Mouse (Mus musculus): ENCODE data around the gene Fam76a.
A peak's percentile ranks its signal among the peaks of the same experiment; 100 is the strongest.

Gene Fam76a

GRCm38 (mm10) chr4:132922558-132923008 is at the start of gene Fam76a:
Fam76a (minus strand) TSS chr4:132922558.
- peak; percentile 99 to 100 for DNase-seq (ENCODE audit: low spot score in 2 of 2)

- no peak for DNase-seq (ENCODE audit: low spot score in 2 of 2)
These were observed 49.7 kb upstream of the Fam76a start for GRCm38 (mm10) chr4:132972101-132972500.

DNA sequence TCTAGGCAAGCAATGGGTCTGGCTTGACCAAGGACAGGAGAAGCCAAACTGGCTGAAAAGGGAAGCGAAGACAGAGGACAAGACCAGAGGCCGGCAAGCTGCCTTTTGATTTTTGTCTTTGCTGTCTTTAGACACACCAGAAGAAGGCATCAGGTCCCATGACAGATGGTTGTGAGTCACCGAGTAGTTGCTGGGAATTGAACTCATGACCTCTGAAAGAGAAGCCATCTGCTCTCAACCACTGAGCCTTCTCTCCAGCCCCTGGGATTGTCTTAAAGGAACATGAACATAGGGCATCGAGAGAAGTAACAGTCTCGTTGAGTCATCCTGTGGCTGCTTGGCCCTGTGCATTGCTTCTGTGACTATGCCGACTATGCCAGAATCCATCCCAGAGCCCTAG is 49.2 kb upstream of the Fam76a start:
- DNase-seq (ENCODE audit: low spot score in 2 of 2) = no peak

DNA sequence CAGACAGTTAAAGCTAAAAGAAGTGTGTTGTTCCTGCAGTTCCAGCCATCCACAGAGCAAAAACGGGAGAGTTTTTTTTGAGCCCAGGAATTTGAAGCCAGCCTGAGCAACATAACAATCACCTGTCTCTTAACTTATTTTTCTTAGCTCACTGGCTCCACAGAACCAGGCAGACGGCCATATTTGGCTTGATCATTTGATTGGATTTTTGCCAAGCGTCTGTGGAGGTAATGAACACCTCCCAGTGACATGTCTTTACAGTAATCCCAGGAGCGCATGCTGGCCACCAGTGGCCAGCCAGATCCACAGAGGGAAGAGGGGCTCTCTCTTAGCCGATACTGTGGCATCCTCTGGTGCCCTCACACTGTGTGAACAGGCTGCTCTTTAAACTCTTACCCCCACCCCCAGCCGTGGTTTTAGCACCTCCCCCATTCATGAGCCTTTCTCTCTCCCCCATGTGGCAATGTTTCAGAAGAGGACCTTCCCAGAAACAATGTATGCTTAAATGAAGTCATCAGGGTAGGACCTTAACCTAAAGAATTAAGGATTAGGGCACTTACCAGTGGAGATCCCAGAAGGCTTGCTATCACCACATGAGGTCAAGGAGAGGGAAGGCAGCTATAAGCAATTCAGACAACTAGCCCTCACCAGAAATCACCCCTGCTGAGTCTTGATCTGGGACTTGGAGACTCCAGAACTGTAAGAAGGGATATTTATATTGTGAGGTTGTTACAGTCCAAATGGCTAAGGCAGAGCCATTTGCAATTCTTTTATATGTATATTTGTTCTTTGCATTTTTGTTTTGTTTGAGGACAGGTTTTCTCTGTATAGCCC is 46.0 kb upstream of the Fam76a start:
- DNase-seq (ENCODE audit: low spot score in 2 of 2) = no peak

GRCm38 (mm10) chr4:132964473-132964872 is 42.1 kb upstream of the Fam76a start:
- no peak for DNase-seq (ENCODE audit: low spot score in 2 of 2)

- DNase-seq (ENCODE audit: low spot score in 2 of 2) = no peak
These were observed 41.7 kb upstream of the Fam76a start for GRCm38 (mm10) chr4:132964064-132964463.

- DNase-seq (ENCODE audit: low spot score in 2 of 2) = no peak
These were observed 41.1 kb upstream of the Fam76a start for GRCm38 (mm10) chr4:132963436-132963835.

DNA sequence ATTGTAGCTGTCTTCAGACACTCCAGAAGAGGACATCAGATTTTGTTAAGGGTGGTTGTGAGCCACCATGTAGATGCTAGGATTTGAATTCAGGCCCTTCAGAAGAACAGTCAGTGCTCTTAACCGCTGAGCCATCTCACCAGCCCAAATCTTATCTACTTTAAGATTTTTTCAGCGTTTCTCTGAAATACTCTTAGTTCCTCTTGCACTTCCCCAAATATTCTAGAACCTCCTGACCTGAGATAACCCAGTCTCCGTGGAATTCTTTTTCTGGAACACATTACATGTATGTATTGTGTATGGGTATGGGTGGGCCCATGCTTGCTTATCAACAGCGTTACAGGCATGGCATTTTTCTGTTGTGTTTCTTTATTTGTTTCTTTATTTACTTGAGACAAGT is 40.3 kb upstream of the Fam76a start:
- no peak for DNase-seq (ENCODE audit: low spot score in 2 of 2)

- DNase-seq (ENCODE audit: low spot score in 2 of 2) = no peak
These were observed 39.5 kb upstream of the Fam76a start for GRCm38 (mm10) chr4:132961866-132962265.

DNA sequence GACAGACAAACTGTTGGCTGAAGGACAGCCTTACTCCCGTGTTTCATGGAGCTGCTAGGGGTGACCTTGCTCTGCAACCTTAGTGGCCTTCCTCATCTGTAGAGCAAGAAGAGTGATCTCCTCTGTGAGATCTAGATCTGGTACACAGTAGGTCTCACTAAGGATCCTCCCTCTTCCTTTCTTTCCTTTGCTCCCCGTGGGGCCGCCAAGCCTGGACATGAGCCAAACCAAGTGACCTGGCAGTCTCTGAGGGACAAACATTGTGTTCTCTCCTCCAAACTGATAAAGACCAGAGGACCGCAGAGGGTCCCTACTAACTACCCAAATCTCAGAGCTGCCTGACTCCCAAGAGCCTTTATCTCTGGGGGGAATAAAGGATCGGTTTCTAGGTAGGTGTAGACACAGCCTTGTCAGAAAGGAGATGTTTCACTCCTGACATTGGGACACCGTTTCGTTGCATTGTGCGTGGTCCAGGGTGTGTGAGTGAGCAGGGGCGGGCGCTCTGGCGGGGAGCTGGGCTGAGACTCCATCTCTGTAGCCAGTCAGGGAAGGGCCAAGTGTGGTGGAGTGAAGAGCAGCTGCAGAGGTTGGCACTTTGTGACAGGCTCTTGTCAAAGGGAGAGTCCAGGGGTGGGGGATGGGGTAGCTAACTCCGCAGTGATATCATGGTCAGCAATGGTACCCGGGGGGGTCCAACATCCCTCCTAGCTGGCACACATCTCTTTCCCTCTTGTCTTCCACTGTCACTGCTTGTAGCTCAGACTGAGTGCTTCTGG is 38.7 kb upstream of the Fam76a start:
- peak; percentile 68 to 72 for DNase-seq (ENCODE audit: low spot score in 2 of 2)

GRCm38 (mm10) chr4:132960313-132960712 is 38.0 kb upstream of the Fam76a start:
- no peak for DNase-seq (ENCODE audit: low spot score in 2 of 2)

GRCm38 (mm10) chr4:132959679-132960045 is 37.3 kb upstream of the Fam76a start:
- no peak for DNase-seq (ENCODE audit: low spot score in 2 of 2)

DNA sequence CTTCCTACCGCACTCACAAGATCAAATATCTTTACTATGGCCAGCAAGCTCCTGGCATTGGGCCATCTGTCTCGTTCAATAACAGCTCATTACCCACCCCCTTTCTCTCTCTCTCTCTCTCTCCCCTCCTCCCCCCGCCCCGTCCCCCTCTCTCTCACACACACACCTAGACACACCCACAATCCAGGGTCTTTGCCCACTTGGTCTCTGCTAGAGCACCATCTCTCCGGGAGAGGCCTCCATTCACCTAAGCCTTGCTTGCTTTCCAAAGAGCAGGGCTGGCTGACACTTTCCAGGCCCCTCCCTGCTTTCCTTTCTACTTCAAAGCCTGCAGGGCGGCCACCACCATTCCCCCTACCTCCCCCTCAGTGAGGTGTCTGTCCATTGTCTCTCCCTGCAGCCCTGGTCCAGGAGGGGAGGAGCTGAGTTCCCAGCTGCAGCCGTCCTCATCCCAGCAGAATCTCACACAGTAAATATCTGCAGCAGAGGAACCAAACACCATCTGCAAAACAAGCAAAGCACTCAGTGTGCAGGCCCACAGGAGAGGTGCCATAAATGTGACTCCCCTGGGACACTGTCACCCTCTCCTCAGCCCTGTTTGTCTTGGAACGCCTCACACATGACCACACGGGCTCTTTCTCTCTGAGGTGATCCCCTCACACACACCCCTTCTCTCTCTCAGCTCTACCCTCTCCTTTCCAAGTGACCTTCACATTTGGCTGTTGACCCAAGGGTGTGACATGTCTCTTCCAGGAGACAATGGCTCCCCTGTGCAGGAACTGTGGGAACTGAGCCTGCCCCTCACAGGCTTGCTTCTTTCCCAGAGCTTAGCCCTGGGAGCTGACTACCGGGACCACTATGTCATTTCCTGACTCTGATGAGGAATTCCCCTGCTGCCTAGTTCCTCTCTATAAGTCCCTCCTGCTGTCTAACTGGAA is 36.7 kb upstream of the Fam76a start:
- DNase-seq (ENCODE audit: low spot score in 2 of 2) = peak; percentile 74 to 87

DNA sequence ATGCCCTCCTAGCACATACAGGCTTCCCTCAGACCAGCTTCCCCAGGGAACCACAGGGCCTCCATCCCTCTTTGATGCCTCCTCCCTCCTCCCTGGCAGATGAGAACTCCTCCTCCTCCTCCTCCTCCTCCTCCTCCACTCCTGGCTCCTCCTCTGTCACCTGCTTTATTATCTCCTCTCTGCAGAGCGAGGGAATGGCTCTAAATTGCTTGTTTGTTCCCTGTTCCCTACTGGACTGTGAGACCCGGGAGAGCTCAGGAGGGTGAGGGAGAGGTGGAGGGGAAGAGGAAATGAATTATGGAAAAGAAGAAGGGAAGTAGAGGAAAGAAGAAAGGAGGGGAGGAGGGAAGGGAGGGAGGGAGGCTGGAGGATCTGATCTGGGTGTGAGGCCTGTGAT is 33.0 kb upstream of the Fam76a start:
- no peak for DNase-seq (ENCODE audit: low spot score in 2 of 2)

DNA sequence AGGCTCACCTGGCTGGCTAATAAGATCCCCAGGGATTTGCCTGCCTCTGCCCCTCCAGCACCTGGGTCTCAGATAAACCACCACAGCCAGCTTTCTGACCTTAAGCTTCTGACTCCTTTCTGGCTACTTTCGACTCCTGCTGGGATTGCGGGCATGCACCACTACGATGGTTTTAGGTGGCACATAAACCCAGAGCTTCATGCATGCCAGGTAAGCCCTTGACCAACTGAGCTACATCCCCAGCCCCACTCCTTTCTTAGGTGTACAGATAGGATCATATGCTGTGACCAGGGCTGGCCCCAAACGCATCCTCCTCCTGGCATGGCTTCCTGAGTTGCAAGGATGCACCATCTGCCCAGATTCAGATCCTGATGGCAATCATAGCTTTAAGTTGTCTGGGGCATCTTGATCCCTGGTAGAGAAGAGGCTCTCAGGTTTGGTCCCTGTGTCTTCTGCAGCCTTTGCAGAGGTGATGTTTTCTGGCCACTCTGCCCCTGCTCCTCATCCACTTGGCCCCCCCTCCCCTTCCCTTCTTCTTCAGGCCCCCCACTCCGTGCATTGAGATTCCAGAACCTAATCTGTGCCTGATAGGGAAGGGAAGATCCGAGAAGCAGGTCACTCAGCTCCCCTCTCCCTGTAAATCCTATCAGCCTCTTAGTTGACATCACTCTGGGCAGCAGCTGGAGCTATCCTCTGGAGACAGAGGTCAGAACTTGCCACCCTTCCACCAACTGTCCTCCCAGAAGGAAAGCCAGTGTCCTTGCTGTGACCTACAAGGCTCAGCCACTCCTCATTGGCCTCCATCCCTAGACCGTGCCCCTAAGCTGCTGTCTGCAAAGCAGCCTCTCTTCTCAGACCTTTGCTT is 32.4 kb upstream of the Fam76a start:
- no peak for DNase-seq (ENCODE audit: low spot score in 2 of 2)

- DNase-seq (ENCODE audit: low spot score in 2 of 2) = no peak
These were observed 28.6 kb upstream of the Fam76a start for GRCm38 (mm10) chr4:132950999-132951398.

GRCm38 (mm10) chr4:132949882-132950532 is 27.6 kb upstream of the Fam76a start:
- no peak for DNase-seq (ENCODE audit: low spot score in 2 of 2)

DNA sequence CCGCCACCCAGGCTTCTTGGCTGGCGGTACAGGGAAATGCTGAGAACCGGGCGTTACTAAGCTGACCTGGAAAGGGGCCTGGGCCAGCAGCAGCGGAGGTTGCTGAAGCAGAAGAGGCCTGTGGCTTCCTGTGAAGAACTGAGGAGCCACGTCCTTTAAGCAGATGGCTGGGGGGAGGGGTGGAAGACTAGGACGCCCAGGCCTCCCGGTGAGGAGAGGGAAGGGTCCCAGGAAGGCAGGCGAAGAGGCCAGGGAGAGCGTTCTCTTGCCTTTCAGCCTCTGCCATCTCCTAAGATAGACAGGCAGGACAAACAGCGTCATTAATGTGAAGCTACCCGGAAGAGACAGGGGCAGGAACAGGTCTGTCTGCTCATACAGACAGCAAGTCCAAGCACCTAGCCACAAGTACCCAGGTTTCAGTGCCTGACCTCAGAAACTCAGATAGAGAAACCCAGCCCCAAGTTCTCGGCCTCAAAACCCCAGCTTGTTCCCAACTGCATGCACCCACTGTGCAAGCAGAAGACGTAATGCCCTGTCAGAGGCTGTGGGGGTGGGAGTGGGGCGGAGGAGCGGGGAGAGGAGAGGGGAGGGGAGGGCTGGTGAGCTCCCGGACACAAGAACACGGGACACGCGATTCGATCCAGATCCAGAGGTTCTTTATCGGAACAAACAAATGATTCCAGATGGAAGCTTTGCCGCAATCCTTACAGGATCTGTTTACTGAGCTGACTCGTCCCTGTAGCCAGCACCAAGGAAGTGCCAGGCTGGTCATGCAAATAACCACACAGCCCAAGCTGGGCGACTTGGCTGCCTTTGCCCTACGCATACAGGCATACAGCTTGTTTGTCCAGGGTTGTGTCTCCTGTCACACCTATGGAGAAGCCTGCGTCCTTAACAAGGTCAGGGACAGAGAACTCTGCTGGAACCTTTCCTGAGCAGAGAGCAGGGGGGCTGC is 24.0 kb upstream of the Fam76a start:
- DNase-seq (ENCODE audit: low spot score in 2 of 2) = peak; percentile 45 to 59
